Mouse (Mus musculus) thymus, adult 18-20 months (tissue): ENCODE results near the gene Noct.

Experiments
- DNase-seq, 2 experiments: peaks; one replicate each; pipeline ENCODE4 v3.0.0; 2022; ENCODE audit warnings: mixed read lengths in 2 of 2

The Noct gene

DNA sequence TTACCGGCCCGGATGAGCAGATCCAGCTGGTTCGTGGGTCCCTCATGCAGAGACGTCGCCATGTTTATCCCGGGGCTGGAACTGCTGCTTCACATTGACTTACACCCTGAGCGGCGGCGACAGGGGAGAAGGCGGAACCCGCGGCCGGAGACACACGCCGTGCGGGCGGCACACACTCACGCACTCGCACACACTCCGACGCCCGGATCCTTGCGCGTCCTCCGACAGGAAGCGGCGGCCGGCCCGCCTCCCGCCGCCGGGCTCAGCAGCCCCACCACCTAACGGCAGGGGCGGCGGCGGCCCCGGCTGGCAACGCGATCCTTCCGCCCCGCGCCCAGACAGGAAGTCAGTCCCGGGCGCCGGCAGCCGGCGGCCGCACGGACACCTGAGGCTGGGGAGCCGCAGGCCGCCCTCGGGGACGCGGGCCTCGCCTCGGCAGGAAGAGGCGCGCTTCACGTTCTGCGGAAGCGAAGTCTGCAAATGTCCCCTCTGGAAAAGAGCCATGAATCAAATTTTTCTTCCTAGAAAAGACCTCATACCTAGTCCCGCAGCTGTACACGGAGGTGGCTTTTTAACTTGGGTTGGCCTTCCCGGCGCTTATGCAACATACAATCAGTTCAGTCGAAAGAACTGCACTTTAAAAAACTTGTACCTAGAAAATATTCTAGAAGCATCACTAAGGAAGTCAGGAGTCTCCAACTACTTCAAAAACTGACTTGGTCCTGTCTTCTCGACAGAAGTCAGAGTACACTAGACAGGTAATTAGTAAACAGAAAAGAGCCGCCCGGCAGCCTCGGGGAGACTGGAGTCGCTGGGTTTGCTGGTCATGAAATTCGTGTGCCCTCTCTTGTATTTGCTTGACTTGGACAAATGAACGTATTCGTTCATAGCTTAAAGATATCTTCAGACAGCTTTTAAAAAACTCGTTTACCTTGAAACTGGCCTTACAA lies 53.2 kb downstream of the Noct start:
- DNase-seq: peak; percentile 79 to 83

DNA sequence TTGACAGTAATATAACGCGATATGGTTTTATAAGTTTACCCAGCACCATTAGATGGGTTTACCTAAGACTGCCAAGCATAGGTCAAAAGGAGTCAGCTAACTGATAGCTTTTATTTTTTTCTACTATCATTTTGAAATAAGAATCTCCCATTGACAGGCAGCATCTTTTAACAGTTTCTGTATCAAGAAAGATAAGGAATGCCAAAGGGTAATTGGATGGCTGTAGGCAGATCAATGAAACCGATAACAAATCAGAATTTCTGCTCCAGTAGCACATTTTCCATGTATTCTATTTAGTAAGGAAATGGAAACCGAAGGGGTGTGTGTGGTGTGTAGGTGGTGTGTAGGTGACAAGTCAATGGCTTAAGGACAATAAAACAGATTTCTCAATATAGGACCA lies 54.2 kb downstream of the Noct start:
- no peak for DNase-seq

DNA sequence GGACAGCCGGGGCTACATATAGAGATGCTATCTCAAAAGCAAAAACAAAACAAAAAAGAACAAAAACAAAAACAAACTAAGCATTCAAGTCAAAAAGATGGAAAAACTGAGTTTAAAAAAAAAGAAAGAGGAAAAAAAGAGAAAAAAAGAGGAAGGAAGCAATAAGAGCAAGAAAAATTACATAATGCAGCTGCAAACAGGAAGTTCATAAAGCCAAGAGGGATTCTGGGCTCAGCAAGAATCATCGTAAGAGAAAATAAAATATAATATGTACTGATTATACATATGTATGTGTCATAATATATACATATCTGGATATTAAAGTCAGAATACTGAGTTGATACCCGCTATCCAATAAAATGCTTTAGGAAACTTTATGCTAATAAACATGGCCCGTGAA lies 57.5 kb downstream of the Noct start:
- no peak for DNase-seq

DNA sequence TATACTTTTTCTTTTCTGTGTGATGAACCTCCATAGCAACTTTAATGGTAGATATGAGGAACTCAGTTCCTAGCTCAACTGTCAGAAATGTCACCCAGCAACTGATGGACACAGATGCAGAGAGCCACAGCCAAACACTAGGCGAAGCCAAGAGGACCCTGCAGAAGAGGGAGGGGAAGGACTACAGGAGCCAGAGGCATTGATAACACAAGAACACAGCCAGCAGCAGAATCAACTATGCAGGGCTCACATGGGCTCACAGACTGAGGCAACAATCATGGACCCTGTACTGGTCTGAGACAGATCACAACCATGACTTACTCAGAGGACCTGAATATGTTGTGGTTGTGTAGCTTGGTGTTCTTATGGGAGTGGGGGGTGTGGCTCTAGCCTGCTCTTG lies 60.1 kb downstream of the Noct start:
- no peak for DNase-seq

DNA sequence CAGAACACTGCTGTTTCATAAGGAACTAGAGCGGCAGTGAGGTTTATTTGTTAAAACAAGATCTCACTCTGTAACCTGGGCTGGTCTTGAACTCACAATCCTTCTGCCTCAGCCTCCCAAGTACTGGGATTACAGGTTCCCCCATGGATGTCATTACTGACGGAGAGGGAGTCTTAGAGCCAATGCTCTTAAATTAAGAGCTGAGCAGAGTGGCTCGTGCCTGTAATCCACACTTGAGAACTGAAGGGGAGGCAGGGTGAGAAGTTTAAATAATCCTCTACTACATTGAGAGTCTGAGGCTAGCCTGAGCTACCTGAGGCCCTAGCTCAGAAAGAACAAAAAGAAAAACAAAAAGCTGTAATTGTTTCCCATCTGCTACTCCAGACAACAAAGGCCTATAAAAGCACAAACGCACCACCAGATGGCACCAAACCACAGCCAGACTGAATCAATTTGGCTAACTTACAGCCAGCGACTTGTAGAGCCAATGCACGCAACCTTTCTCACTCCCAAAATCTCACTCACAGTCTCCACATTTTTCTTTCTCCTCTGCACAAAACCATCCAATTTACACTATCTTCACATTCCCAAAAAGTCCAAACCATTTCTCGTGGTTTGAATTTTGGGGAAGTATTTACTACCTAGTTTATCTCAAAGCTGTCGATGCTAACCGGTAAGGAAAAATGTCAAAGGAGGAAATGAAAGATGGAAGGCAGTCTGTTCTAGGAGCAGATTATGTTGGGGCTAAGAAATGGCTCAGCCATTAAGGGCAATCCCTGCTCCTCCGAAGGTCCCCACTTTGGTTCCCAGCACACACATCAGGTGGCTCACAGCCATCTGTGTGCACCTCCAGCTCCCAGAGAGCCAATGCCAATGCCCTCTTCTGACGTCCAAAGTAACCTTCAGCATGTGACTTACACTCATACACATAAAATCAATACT lies 64.9 kb downstream of the Noct start:
- DNase-seq: peak; percentile 48 to 65

DNA sequence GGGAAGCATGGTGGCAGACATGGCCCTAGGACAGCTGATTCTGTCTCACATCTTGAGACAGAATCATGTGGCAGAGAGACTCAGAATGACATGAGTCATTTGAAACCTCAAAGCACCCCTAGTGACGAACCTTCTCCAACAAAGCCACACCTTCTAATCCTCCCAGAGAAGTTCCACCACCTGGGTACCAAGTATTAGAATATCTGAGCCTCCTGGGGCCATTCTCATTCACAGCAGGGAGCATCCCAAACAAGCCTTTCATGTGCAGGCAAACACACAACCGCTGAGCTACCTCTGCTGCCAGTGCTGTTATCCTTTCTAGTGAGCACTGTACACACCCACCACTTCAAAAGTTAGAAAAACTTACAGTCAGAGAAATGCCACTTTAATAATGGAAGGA lies 70.0 kb downstream of the Noct start:
- no peak for DNase-seq

DNA sequence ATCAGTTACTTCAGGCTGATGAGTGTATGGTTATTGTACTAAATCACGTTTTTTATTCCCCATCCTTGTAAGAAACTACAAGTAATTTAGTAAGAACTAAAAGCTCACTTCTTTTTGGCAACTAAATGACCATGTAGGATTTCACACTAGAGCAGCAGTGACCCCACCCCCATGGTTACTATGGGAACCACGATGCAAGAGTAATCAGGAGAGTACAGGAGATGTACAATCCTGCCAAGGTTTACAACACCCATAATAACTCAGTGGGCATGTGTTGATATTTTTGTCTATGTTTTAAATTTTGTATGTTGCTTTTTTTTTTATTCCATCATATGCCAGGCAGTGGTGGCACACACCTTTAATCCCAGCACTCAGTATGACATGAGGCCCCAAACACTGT lies 71.0 kb downstream of the Noct start:
- DNase-seq: no peak

DNA sequence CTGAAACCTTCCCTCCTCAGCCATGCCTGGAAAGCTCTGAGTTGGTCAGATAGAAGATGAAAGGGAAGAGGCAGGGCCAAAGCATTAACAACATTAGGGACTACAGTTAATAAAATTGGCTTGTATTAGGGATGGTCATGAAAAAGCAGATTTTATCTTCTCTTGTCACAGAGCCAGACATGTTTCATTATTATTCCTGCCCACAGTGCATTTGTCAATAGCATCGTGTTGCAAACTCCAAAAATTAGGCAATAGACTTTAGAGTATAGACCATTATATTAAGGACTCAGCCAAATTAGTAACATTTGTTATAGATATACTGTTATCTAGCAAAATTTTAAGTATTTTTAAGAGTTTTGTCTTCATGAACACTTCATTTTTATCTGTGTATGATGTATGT lies 72.5 kb downstream of the Noct start:
- DNase-seq: no peak
